Mouse (Mus musculus) gastrocnemius, postnatal 36 days (tissue): ENCODE measurements around the gene Chn1. TPM values are rescaled to one million over a fixed set of nuclear protein-coding genes. Genes with fewer than 3 reads are reported as not detected.

Source experiments
- DNase-seq, 2 experiments: peaks; one replicate each; pipeline ENCODE4 v3.0.0; 2022
- intact Hi-C: fragments of 180-260 bp; cut with DNase I; formaldehyde crosslinking; loops from one replicate; pipeline ENCODE4 v1.15.1; 2025
- total RNA-seq, 2 experiments: library from RNA; stranded (reverse); gene quantifications; 2 replicates each; pipeline ENCODE4 v1.2.3; 2021

Gene Chn1
- total RNA-seq, 2 experiments from 2014 or later = 3.4 to 5.3 TPM

GRCm38 (mm10) chr2:73566989-73567605 lies 208.0 kb downstream of the Chn1 start:
- intact Hi-C loops = no loop called here
- DNase-seq = no peak

GRCm38 (mm10) chr2:73566162-73566561 lies 209.0 kb downstream of the Chn1 start:
- DNase-seq = no peak
- intact Hi-C loops = no loop called here

GRCm38 (mm10) chr2:73563690-73564089 lies 211.5 kb downstream of the Chn1 start:
- intact Hi-C loops = no loop called here
- no peak for DNase-seq

GRCm38 (mm10) chr2:73562656-73563055 lies 212.5 kb downstream of the Chn1 start:
- no peak for DNase-seq
- intact Hi-C loops = no loop called here

- DNase-seq = no peak
- intact Hi-C loops = no loop called here
Observed at GRCm38 (mm10) chr2:73561665-73562063, 213.5 kb downstream of the Chn1 start.

- intact Hi-C loops = no loop called here
- no peak for DNase-seq
Observed at GRCm38 (mm10) chr2:73560899-73561664, 214.1 kb downstream of the Chn1 start.

Other genes with a start within 250 kb of the Chn1 start
- 1 to 10 TPM; 9.7 to 9.8 TPM for gene Wipf1, start 245.6 kb downstream of the Chn1 start, total RNA-seq
- gene Chrna1, start 195.0 kb downstream of the Chn1 start, total RNA-seq = 1 to 10 TPM; 6.6 to 6.8 TPM
- 10 to 100 TPM; 16.9 to 21.9 TPM for gene Atf2, start 117.3 kb upstream of the Chn1 start, total RNA-seq
- 1,000 to 10,000 TPM; 1,252 to 1,286 TPM for gene Atp5g3, start 136.0 kb upstream of the Chn1 start, total RNA-seq